Mouse (Mus musculus): ENCODE measurements around the gene Chp1.
"Not testable (repeated sequence)": the region's sequence is repeated elsewhere in the genome, so short reads cannot be mapped to it uniquely, and the experiment has no call there.

DNA sequence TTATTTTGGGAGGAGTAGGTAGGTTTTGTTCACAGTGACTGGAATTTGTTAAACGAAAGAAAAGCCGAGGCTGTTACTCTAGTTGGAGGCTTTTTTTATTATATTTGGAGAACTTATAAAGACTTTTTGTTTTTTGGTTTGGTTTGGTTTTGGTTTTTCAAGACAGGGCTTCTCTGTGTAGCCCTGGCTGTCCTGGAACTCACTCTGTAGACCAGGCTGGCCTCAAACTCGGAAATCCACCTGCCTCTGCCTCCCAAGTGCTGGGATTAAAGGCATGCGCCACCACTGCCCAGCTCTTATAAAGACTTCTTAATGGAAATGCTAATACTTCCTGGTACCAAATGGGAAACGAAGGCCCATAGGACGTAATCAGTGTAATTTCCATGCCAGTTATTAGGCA, 71.5 kb downstream of the Chp1 start:
- TF ChIP-seq CTCF (conservative IDR thresholded peaks at IDR 0.05; ENCODE audit: low read length); NANOG (IDR thresholded peaks at IDR 0.05; ENCODE audit: borderline replicate concordance, low read length): not testable (repeated sequence)
